Mouse (Mus musculus) neutrophil, adult 65 days (primary cell): ENCODE data around the gene Cypt12. TPM values are rescaled to one million over a fixed set of nuclear protein-coding genes. Genes with fewer than 3 reads are reported as not detected.

ENCODE experiments used
- total RNA-seq: library from RNA; stranded (reverse); gene quantifications from 2 replicates; pipeline ENCODE4 v1.2.4, GENCODE M21; 2023

Cypt12 gene
- not detected in 2 replicates for total RNA-seq

DNA sequence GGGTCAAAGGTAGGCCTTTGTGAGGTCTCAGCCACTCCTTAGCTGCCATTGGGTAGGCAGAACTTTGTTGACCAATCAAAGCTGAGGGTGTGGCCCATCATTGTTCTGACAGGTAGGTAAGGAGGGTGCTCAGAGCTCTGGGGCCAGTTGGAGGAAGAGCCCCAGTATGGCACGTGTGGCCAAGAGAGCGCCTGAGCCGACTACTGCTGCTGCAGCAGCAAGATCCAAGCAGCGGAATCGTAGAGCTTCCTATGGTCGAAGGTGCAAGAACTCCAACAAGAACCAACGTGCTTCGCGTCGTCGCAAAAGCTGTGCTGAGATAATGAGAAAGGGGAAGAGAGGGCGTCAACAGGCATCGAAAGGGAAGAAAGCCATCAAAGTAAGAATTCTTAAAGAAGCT, at the start of gene Cypt12:
TSS of gene Cypt12 (plus strand) at position 112 of the 400 bp plus-strand sequence.

